Comparison of ENCODE assay signal across 10 mouse cellular contexts in genomic region chr12:103977846-103978245, GRCm38 (mm10). TPM values are rescaled to one million over a fixed set of nuclear protein-coding genes. Genes with fewer than 3 reads are reported as not detected.
DNase-seq lines count a peak whose midpoint lies in the region; ATAC-seq and TF ChIP-seq lines count a peak whose summit lies in the region.
"Had no signal": no experiment of that assay in that cellular context is flagged by ENCODE, and none has a peak within 500 bp of the region (broad histone marks: within the 10 kb centered on the region; RNA-seq: fewer than 3 reads in every experiment).

No protein-coding gene starts in this region.

- intact Hi-C loops in heart, adult 2 months (cut with DNase I), result no loop called here

- no peak overlapping the region for H3K27ac ChIP-seq in heart, adult 2 months
- no peak overlapping the region for H3K27ac ChIP-seq in heart, embryonic 10.5 days
- no peak overlapping the region for H3K27ac ChIP-seq in kidney, postnatal 0 days
- H3K27ac ChIP-seq: macrophage had no signal

- no peaks in the 10 kb centered on the region for H3K27me3 ChIP-seq in heart, adult 2 months (ENCODE audit: control insufficient read depth, insufficient read depth, low read length)
- H3K27me3 ChIP-seq in heart, embryonic 10.5 days (ENCODE audit: insufficient read depth, poor library complexity, severe bottlenecking), result no peaks in the 10 kb centered on the region
- H3K27me3 ChIP-seq in kidney, postnatal 0 days (ENCODE audit: insufficient read depth, low read length), result no peaks in the 10 kb centered on the region

- H3K4me3 ChIP-seq in heart, adult 2 months, result no peak overlapping the region
- H3K4me3 ChIP-seq in heart, embryonic 10.5 days, result no peak overlapping the region
- no peak overlapping the region for H3K4me3 ChIP-seq in kidney, postnatal 0 days (replicated peaks; ENCODE audit: low read depth, low read length)

- TF ChIP-seq EP300 in heart, adult 2 months (IDR thresholded peaks at IDR 0.05; ENCODE audit: insufficient read depth, low read depth, low read length), result no peak

- ATAC-seq in kidney, postnatal 0 days (replicated peaks; ENCODE audit: low FRiP score, low read depth), result no peak

- no peaks in the 10 kb centered on the region for H3K9me3 ChIP-seq in heart, embryonic 10.5 days
- no peaks in the 10 kb centered on the region for H3K9me3 ChIP-seq in kidney, postnatal 0 days (replicated peaks; ENCODE audit: low read length)

- DNase-seq in heart, adult 2 months, result no peak
- no peak for DNase-seq in heart, embryonic 10.5 days (ENCODE audit: low spot score)
- DNase-seq in thymus, postnatal 4 days, result peak; percentile 31
- no peak for DNase-seq in thymus, postnatal 25 days
- DNase-seq in kidney, postnatal 0 days (ENCODE audit: low spot score), result peak; percentile 45
- DNase-seq in urinary bladder, postnatal 25 days (ENCODE audit: low spot score), result peak; percentile 27
- no peak for DNase-seq in left cerebral cortex, adult 9 months (ENCODE audit: low spot score in 2 of 2)
- DNase-seq in right cerebral cortex, postnatal 4 days, result no peak

- TF ChIP-seq CTCF in heart, adult 2 months (IDR thresholded peaks at IDR 0.05), result peak; percentile 57
- peak; percentile 74 for TF ChIP-seq CTCF in kidney, postnatal 0 days (IDR thresholded peaks at IDR 0.05; ENCODE audit: low read depth)

- no peak overlapping the region for H3K4me2 ChIP-seq in kidney, postnatal 0 days (ENCODE audit: low read length)

- H3K36me3 ChIP-seq in heart, adult 2 months (ENCODE audit: control insufficient read depth, insufficient read depth, low read length), result no peaks in the 10 kb centered on the region
- no peaks in the 10 kb centered on the region for H3K36me3 ChIP-seq in heart, embryonic 10.5 days
- no peaks in the 10 kb centered on the region for H3K36me3 ChIP-seq in kidney, postnatal 0 days (ENCODE audit: insufficient read depth, low read length)

- H3K9ac ChIP-seq in heart, adult 2 months (ENCODE audit: low read depth, low read length), result no peak overlapping the region
- no peak overlapping the region for H3K9ac ChIP-seq in kidney, postnatal 0 days (ENCODE audit: low read depth, low read length)

- WGBS in heart, adult 2 months, result 26% methylated on average over 5 of the region's 5 CpGs
- 36% methylated on average over 5 of the region's 5 CpGs for WGBS in heart, embryonic 10.5 days
- 32% methylated on average over 5 of the region's 5 CpGs for WGBS in kidney, postnatal 0 days

- H3K4me1 ChIP-seq in heart, adult 2 months (ENCODE audit: control insufficient read depth, insufficient read depth, low read length), result no peaks in the 10 kb centered on the region
- no peaks in the 10 kb centered on the region for H3K4me1 ChIP-seq in heart, embryonic 10.5 days
- no peaks in the 10 kb centered on the region for H3K4me1 ChIP-seq in kidney, postnatal 0 days (replicated peaks; ENCODE audit: insufficient read depth, low read length)

- TF ChIP-seq POLR2A in heart, adult 2 months (IDR thresholded peaks at IDR 0.05; ENCODE audit: insufficient read depth, low read depth, low read length), result no peak

- no peaks in the 10 kb centered on the region for H3K79me2 ChIP-seq in heart, adult 2 months (replicated peaks; ENCODE audit: control insufficient read depth, insufficient read depth, low read length)

RNA-seq across cellular contexts. Expression of gene Serpina11, which starts 11.9 kb away (rescaled TPM):
- not detected for total RNA-seq in heart, adult 2 months (2021)
- not detected in 2 replicates for polyA plus RNA-seq in heart, adult 2 months (2012; rRNA removed)
- 0.72 TPM in 1 of 2 replicates, not detected in the other for polyA plus RNA-seq in heart, embryonic 10.5 days (2016; fragmentation: Nextera tagmentation; extraction: Ambion mirVana)
- not detected in 2 replicates for polyA plus RNA-seq in kidney, postnatal 0 days (2015; fragmentation: Nextera tagmentation; extraction: Ambion mirVana)
- polyA plus RNA-seq: frontal cortex, adult 2 months; macrophage had no signal

RNA-seq across cellular contexts. Expression of gene Serpina1e, which starts 19.1 kb away (rescaled TPM):
- under 1 TPM in 1 of 2 experiments, not detected in 1; 0.27 TPM for total RNA-seq in heart, adult 2 months (2021)
- 0.23 and 0.35 TPM in 2 replicates for polyA plus RNA-seq in heart, adult 2 months (2012; rRNA removed)
- polyA plus RNA-seq in heart, embryonic 10.5 days (2016; fragmentation: Nextera tagmentation; extraction: Ambion mirVana), result 0.25 and 6.2 TPM in 2 replicates
- 1.0 and 1.1 TPM in 2 replicates for polyA plus RNA-seq in kidney, postnatal 0 days (2015; fragmentation: Nextera tagmentation; extraction: Ambion mirVana)
- polyA plus RNA-seq: frontal cortex, adult 2 months; macrophage had no signal

RNA-seq across cellular contexts. Expression of gene Serpina9, which starts 35.7 kb away (rescaled TPM):
- not detected for total RNA-seq in heart, adult 2 months (2021)
- 0.62 TPM in 1 of 2 replicates, not detected in the other for polyA plus RNA-seq in heart, adult 2 months (2012; rRNA removed)
- 0.18 TPM in 1 of 2 replicates, not detected in the other for polyA plus RNA-seq in heart, embryonic 10.5 days (2016; fragmentation: Nextera tagmentation; extraction: Ambion mirVana)
- polyA plus RNA-seq in kidney, postnatal 0 days (2015; fragmentation: Nextera tagmentation; extraction: Ambion mirVana), result 0.04 TPM in 1 of 2 replicates, not detected in the other
- polyA plus RNA-seq: macrophage had no signal

Comparison
In these comparisons a context has a peak if more than half of its experiments do, and no peak if none do; other contexts are left out.
1. DNase-seq: peak in thymus, postnatal 4 days (single experiment), kidney, postnatal 0 days (single experiment) and urinary bladder, postnatal 25 days (single experiment); none in heart, adult 2 months (0 of 2), heart, embryonic 10.5 days (single experiment), thymus, postnatal 25 days (single experiment), left cerebral cortex, adult 9 months (0 of 2) and right cerebral cortex, postnatal 4 days (single experiment).